Comparison of ENCODE assay signal across 9 mouse cellular contexts in the genomic region with DNA sequence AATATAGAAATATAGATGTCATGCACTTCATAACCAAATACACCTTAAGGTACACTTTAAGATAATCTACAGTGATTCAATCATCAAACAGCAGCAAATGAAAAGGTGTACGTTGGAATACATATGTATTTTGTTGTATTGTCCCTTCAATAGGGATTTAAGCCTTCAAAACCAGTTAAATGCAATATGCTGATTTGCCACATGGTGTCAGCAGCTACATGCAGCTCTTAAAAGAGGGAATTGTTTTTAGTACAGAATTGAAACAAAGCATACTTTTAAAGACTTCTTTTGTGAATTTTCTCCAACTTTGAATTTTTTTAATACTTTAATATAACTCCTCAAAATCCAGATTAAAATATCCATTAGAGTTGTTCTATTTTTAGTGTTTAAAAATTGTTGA.
DNase-seq lines count a peak whose midpoint lies in the region; TF ChIP-seq lines count a peak whose summit lies in the region.
"Had no signal": no experiment of that assay in that cellular context is flagged by ENCODE, and none has a peak within 500 bp of the region (broad histone marks: within the 10 kb centered on the region; RNA-seq: fewer than 3 reads in every experiment).

No protein-coding gene starts in this region.

- peak; percentile 19 for DNase-seq in cerebellum, adult 9-10 months
- no peak for DNase-seq in cerebellum, adult 11-12 months
- peak; percentile 18 to 19 for DNase-seq in left cerebral cortex, adult 18-20 months (ENCODE audit: low spot score in 2 of 2)
- DNase-seq in left cerebral cortex, adult 8-10 months (ENCODE audit: low spot score in 2 of 2), result no peak
- peak; percentile 79 for DNase-seq in brain, adult 2 months (ENCODE audit: low read depth, low spot score)
- peak in 1 of 2 experiments; percentile 22 for DNase-seq in left cerebral cortex, adult 2 months (ENCODE audit: extremely low spot score in 1 of 2, low spot score in 2 of 2)
- no peak for DNase-seq in yolk sac, embryonic 10.5 days (ENCODE audit: low spot score)
- DNase-seq in spleen, adult 12 weeks (ENCODE audit: low spot score), result no peak
- DNase-seq: liver, embryonic 13.5 days had no signal

- TF ChIP-seq CTCF in left cerebral cortex, adult 2 months (IDR thresholded peaks at IDR 0.05), result peak; percentile 79

- no peak overlapping the region for H3K4me3 ChIP-seq in left cerebral cortex, adult 2 months
- H3K4me3 ChIP-seq: liver, embryonic 13.5 days had no signal

- no peak overlapping the region for H3K27ac ChIP-seq in left cerebral cortex, adult 2 months
- H3K27ac ChIP-seq: liver, embryonic 13.5 days had no signal

- intact Hi-C loops in left cerebral cortex, adult 2 months (cut with DNase I), result loop anchor here (1.0 kb wide), 1 partner anchor 419 kb away; no protein-coding TSS in a partner anchor

Comparison
In these comparisons a context has a peak if more than half of its experiments do, and no peak if none do; other contexts are left out.
1. DNase-seq: peak in cerebellum, adult 9-10 months (single experiment), left cerebral cortex, adult 18-20 months (2 of 2) and brain, adult 2 months (single experiment); none in cerebellum, adult 11-12 months (single experiment), left cerebral cortex, adult 8-10 months (0 of 2), yolk sac, embryonic 10.5 days (single experiment) and spleen, adult 12 weeks (single experiment).